Mouse (Mus musculus): Measurements from ENCODE around the gene Cd300lg.

DNA sequence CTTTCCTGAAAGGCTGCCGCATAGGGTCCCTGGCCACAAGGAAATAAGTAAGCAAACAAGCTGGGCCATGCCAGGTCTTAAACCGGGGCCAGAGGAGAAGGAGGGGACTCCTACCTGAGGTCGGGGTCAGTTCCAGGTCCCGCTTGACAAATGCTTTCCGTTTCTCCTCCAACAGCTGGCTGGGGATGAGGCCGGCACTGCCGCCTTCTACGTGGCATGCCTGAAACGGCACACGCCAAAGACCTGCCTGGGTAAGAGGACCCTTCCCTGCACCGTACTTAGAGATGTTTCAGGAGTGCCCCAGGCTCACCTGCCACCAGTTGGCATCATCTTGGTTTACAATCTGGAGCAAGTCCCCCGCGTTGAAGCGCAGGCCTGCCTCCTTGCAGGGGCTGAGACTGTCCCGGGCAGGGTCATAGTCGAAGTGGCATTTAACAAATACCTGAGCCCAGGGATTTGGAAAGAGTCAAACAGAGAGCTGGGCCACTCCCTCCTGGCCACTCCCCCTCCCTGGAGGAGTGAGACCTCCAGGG is 20.7 kb downstream of the Cd300lg start:
- TF ChIP-seq POLR2A (IDR thresholded peaks at IDR 0.05; ENCODE audit: insufficient read length, low read depth): no peak
- no peak for TF ChIP-seq POLR2AphosphoS2 (IDR thresholded peaks at IDR 0.05; ENCODE audit: insufficient read length, low read depth)

Measured in myocyte (in vitro differentiated cells).